Mouse (Mus musculus) myocyte (in vitro differentiated cells): Measurements from ENCODE around the gene Zbtb5. TPM values are rescaled to one million over a fixed set of nuclear protein-coding genes. Genes with fewer than 3 reads are reported as not detected.

Experiments used
- H3K27me3 ChIP-seq: one replicate; pipeline ENCODE4 v1.6.1; 2011; ENCODE audit not compliant: control insufficient read depth, insufficient read depth, insufficient read length
- H3K36me3 ChIP-seq: one replicate; pipeline ENCODE4 v1.6.1; 2011; ENCODE audit not compliant: control insufficient read depth, insufficient read depth
- H3K4me2 ChIP-seq: one replicate; pipeline ENCODE4 v1.6.1; 2011; ENCODE audit warnings: low read depth, control low read depth
- H3K4me3 ChIP-seq: one replicate; pipeline ENCODE4 v1.5.1; 2011; ENCODE audit warnings: mild to moderate bottlenecking, control low read depth, moderate library complexity
- H3K79me2 ChIP-seq: one replicate; pipeline ENCODE4 v1.6.1; 2011; ENCODE audit not compliant: control insufficient read depth, insufficient read depth
- H3ac ChIP-seq: one replicate; pipeline ENCODE4 v1.6.1; 2011; ENCODE audit not compliant: control insufficient read depth, insufficient read length
- CEBPB ChIP-seq: IDR thresholded peaks from 2 replicates; pipeline ENCODE4 v1.6.1; 2011; ENCODE audit warnings: mild to moderate bottlenecking, moderate library complexity; ENCODE audit not compliant: poor library complexity, insufficient read depth, severe bottlenecking
- E2F4 ChIP-seq: IDR thresholded peaks from one replicate; pipeline ENCODE4 v1.6.1; 2011; ENCODE audit warnings: mild to moderate bottlenecking, control low read depth, moderate library complexity; ENCODE audit not compliant: insufficient read depth
- MAX ChIP-seq: IDR thresholded peaks from one replicate; pipeline ENCODE4 v1.6.1; 2011; ENCODE audit warnings: low read depth, mild to moderate bottlenecking, control low read depth
- MYOD1 ChIP-seq, 3 experiments: IDR thresholded peaks; one replicate each; pipeline ENCODE4 v1.6.1; 2011; ENCODE audit warnings: control low read depth in 2 of 3, low read depth in 2 of 3, mild to moderate bottlenecking in 2 of 3, moderate library complexity in 1 of 3; ENCODE audit not compliant: insufficient read length in 2 of 3, control insufficient read depth in 1 of 3
- MYOG ChIP-seq, 3 experiments: IDR thresholded peaks; one replicate each; pipeline ENCODE4 v1.6.1; 2011; ENCODE audit warnings: control low read depth in 2 of 3, low read depth in 2 of 3, mild to moderate bottlenecking in 2 of 3; ENCODE audit not compliant: insufficient read length in 2 of 3, control insufficient read depth in 1 of 3, insufficient read depth in 1 of 3
- POLR2A ChIP-seq: IDR thresholded peaks from one replicate; pipeline ENCODE4 v1.6.1; 2011; ENCODE audit warnings: low read depth, mild to moderate bottlenecking, control low read depth, moderate library complexity; ENCODE audit not compliant: insufficient read length
- POLR2AphosphoS2 ChIP-seq: IDR thresholded peaks from one replicate; pipeline ENCODE4 v1.6.1; 2011; ENCODE audit warnings: low read depth, control low read depth; ENCODE audit not compliant: insufficient read length
- REST ChIP-seq: IDR thresholded peaks from one replicate; pipeline ENCODE4 v1.6.1; 2011; ENCODE audit warnings: mild to moderate bottlenecking, control low read depth, moderate library complexity; ENCODE audit not compliant: insufficient read depth, insufficient read length
- SRF ChIP-seq: IDR thresholded peaks from one replicate; pipeline ENCODE4 v1.6.1; 2011; ENCODE audit warnings: low read depth; ENCODE audit not compliant: control insufficient read depth, insufficient read length
- TCF12 ChIP-seq: IDR thresholded peaks from one replicate; pipeline ENCODE4 v1.6.1; 2011; ENCODE audit warnings: mild to moderate bottlenecking, control low read depth; ENCODE audit not compliant: poor library complexity, insufficient read depth, severe bottlenecking
- TCF3 ChIP-seq: IDR thresholded peaks from one replicate; pipeline ENCODE4 v1.6.1; 2011; ENCODE audit warnings: low read depth, control low read depth; ENCODE audit not compliant: insufficient read length
- USF1 ChIP-seq: IDR thresholded peaks from one replicate; pipeline ENCODE4 v1.6.1; 2011; ENCODE audit warnings: low read depth, mild to moderate bottlenecking, control low read depth, moderate library complexity
- polyA plus RNA-seq: library from polyadenylated mRNA; unstranded; fragments of >200 nt; fragmentation: generic; extraction: Trizol; gene quantifications from one replicate; pipeline ENCODE4 v1.2.1, GENCODE M21; 2012; ENCODE audit warnings: missing spikeins

Zbtb5 gene
- polyA plus RNA-seq, 1 experiment: 5.1 TPM

- Histone ChIP-seq H3K79me2 (no peaks in the 10 kb centered on the region), H3ac (no peak overlapping the region), H3K27me3 (no peaks in the 10 kb centered on the region), H3K4me2 (no peak overlapping the region), H3K36me3 (peaks cover 16% of the 10 kb centered on the region), H3K4me3 (no peak overlapping the region)
- TF ChIP-seq MYOG (IDR thresholded peaks at IDR 0.05; ENCODE audit: control insufficient read depth in 1 of 3, insufficient read depth in 1 of 3, insufficient read length in 2 of 3, low read depth in 2 of 3): no peak
- no peak for TF ChIP-seq SRF
- no peak for TF ChIP-seq CEBPB
- no peak for TF ChIP-seq MAX
- TF ChIP-seq POLR2A: no peak
- TF ChIP-seq MYOD1 (IDR thresholded peaks at IDR 0.05; ENCODE audit: control insufficient read depth in 1 of 3, insufficient read length in 2 of 3, low read depth in 2 of 3): no peak
- TF ChIP-seq REST: no peak
- TF ChIP-seq E2F4: no peak
- no peak for TF ChIP-seq TCF12
- TF ChIP-seq TCF3: no peak
- TF ChIP-seq POLR2AphosphoS2: no peak
- no peak for TF ChIP-seq USF1
Measured at GRCm38 (mm10) chr4:44990560-44990959, 21.7 kb downstream of the Zbtb5 start.

DNA sequence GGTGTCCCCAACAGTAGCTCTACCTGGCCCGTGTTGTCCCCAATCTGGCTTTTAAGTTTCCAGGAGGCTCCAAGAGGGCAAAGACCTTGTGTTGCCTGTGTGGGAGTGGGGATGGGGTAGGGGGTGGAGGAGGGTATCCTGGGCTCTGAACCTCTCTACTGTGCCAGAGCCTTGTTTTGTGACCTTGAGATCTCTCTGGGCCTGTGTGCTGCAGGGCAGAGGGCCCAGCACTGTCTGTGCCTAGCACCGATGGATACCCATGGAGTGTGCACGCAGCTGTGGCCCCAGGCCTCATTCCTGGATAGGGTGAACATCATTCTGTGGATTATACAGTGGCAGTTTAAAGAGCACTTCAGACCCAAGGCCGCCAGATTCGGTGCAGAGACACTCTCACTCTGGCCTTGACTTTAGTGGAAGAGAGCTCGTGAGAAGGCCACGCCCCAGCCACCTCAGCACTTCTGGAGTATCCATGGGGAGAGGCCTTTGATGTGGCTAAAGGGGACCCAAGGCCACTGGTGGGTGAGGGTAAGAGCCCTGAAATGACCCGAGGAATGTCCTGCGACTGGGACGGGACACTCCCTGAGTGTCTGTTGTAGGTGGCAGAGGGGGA lies 29.0 kb downstream of the Zbtb5 start:
- Histone ChIP-seq H3K27me3 (no peaks in the 10 kb centered on the region), H3K79me2 (no peaks in the 10 kb centered on the region), H3ac (no peak overlapping the region), H3K4me3 (peak overlapping the region; percentile 43), H3K4me2 (peak overlapping the region; percentile 92), H3K36me3 (no peaks in the 10 kb centered on the region)
- no peak for TF ChIP-seq MYOD1 (IDR thresholded peaks at IDR 0.05; ENCODE audit: control insufficient read depth in 1 of 3, insufficient read length in 2 of 3, low read depth in 2 of 3)
- TF ChIP-seq SRF: no peak
- TF ChIP-seq CEBPB: no peak
- TF ChIP-seq TCF12: no peak
- TF ChIP-seq TCF3: no peak
- TF ChIP-seq USF1: no peak
- TF ChIP-seq REST: no peak
- no peak for TF ChIP-seq E2F4
- no peak for TF ChIP-seq MYOG (IDR thresholded peaks at IDR 0.05; ENCODE audit: control insufficient read depth in 1 of 3, insufficient read depth in 1 of 3, insufficient read length in 2 of 3, low read depth in 2 of 3)
- no peak for TF ChIP-seq POLR2AphosphoS2
- TF ChIP-seq MAX: no peak
- TF ChIP-seq POLR2A: no peak

GRCm38 (mm10) chr4:44982440-44983130 lies 29.6 kb downstream of the Zbtb5 start:
- no peaks in the 10 kb centered on the region for H3K79me2 ChIP-seq
- TF ChIP-seq CEBPB: no peak
- peak overlapping the region; percentile 43 for H3K4me3 ChIP-seq
- H3K4me2 ChIP-seq: peak overlapping the region; percentile 92
- no peaks in the 10 kb centered on the region for H3K36me3 ChIP-seq
- H3K27me3 ChIP-seq: no peaks in the 10 kb centered on the region
- peak overlapping the region; percentile 2 for H3ac ChIP-seq

DNA sequence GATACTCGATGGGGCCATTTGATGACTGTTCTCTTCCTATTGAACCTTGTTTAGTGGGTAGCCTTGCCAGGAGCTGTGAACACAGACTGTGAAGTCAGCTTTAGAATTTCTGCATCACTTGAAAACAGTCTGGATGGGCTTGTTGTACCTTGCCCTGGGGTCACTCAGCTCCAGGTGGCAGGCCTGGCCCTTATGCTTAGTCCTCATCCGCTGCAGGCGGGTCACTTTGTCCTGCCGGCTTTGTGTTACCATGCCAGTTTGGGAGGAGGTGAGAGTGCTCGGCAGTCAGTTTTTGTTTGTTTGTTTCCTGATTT lies 30.3 kb downstream of the Zbtb5 start:
- no peak for TF ChIP-seq POLR2A
- no peak for TF ChIP-seq MAX
- no peak for TF ChIP-seq MYOG (IDR thresholded peaks at IDR 0.05; ENCODE audit: control insufficient read depth in 1 of 3, insufficient read depth in 1 of 3, insufficient read length in 2 of 3, low read depth in 2 of 3)
- TF ChIP-seq USF1: no peak
- Histone ChIP-seq H3K4me3 (peak overlapping the region; percentile 43), H3ac (peak overlapping the region; percentile 2), H3K27me3 (no peaks in the 10 kb centered on the region), H3K4me2 (peak overlapping the region; percentile 92), H3K36me3 (no peaks in the 10 kb centered on the region), H3K79me2 (no peaks in the 10 kb centered on the region)

GRCm38 (mm10) chr4:44981280-44981973 lies 30.8 kb downstream of the Zbtb5 start, which contains the start of gene Grhpr:
TSS of gene Grhpr (plus strand) at chr4:44981395.
- Histone ChIP-seq H3K36me3 (no peaks in the 10 kb centered on the region), H3K4me3 (peak within 1 kb of the TSS; percentile 43)
- TF ChIP-seq POLR2A (peak; percentile 96), TCF3 (no peak), POLR2AphosphoS2 (peak; percentile 92), MAX (no peak), MYOG (IDR thresholded peaks at IDR 0.05; ENCODE audit: control insufficient read depth in 1 of 3, insufficient read depth in 1 of 3, insufficient read length in 2 of 3, low read depth in 2 of 3) (no peak), E2F4 (no peak), MYOD1 (IDR thresholded peaks at IDR 0.05; ENCODE audit: control insufficient read depth in 1 of 3, insufficient read length in 2 of 3, low read depth in 2 of 3) (peak in 1 of 3 experiments; percentile 4)

More at GRCm38 (mm10) chr4:44981280-44981973, 30.8 kb downstream of the Zbtb5 start, which contains the start of gene Grhpr:
- Histone ChIP-seq H3K79me2 (no peaks in the 10 kb centered on the region), H3ac (peak within 1 kb of the TSS; percentile 2), H3K4me2 (peak within 1 kb of the TSS; percentile 92), H3K27me3 (no peaks in the 10 kb centered on the region)
